Mouse (Mus musculus) brown adipose tissue, adult 24 weeks (tissue): ENCODE measurements around the gene Dnajb3. TPM values are rescaled to one million over a fixed set of nuclear protein-coding genes. Genes with fewer than 3 reads are reported as not detected.
"Not testable (repeated sequence)": the region's sequence is repeated elsewhere in the genome, so short reads cannot be mapped to it uniquely, and the experiment has no call there.

Source experiments
- H3K27ac ChIP-seq: fragments of 200-500 bp; replicated peaks from 2 replicates; pipeline ENCODE4 v1.5.1; 2012; ENCODE audit warnings: low read depth, mild to moderate bottlenecking, low read length
- H3K4me1 ChIP-seq: fragments of 200-500 bp; 2 replicates; pipeline ENCODE4 v1.6.1; 2012; ENCODE audit warnings: low read length, mixed read lengths; ENCODE audit not compliant: control insufficient read depth, insufficient read depth, insufficient read length
- H3K4me3 ChIP-seq: fragments of 200-500 bp; 2 replicates; pipeline ENCODE4 v1.5.1; 2012; ENCODE audit warnings: low read depth, mild to moderate bottlenecking, low read length, moderate library complexity; ENCODE audit not compliant: insufficient read depth
- polyA plus RNA-seq: library from polyadenylated mRNA; stranded (reverse); fragments of >200 nt; gene quantifications from 2 replicates; pipeline ENCODE4 v1.2.4, GENCODE M21; 2012; ENCODE audit not compliant: missing spikeins, insufficient read depth, insufficient read length

Gene Dnajb3
- polyA plus RNA-seq, 1 experiment = 5.0 TPM

- no peak overlapping the region for H3K4me3 ChIP-seq
- no peak overlapping the region for H3K27ac ChIP-seq
These were observed 8.3 kb upstream of the Dnajb3 start for GRCm38 (mm10) chr1:88213766-88214461.

GRCm38 (mm10) chr1:88213061-88213460, 7.5 kb upstream of the Dnajb3 start:
- Histone ChIP-seq H3K27ac (no peak overlapping the region), H3K4me1 (no peaks in the 10 kb centered on the region), H3K4me3 (no peak overlapping the region)

More at GRCm38 (mm10) chr1:88213766-88214461, 8.3 kb upstream of the Dnajb3 start:
- no peaks in the 10 kb centered on the region for H3K4me1 ChIP-seq

DNA sequence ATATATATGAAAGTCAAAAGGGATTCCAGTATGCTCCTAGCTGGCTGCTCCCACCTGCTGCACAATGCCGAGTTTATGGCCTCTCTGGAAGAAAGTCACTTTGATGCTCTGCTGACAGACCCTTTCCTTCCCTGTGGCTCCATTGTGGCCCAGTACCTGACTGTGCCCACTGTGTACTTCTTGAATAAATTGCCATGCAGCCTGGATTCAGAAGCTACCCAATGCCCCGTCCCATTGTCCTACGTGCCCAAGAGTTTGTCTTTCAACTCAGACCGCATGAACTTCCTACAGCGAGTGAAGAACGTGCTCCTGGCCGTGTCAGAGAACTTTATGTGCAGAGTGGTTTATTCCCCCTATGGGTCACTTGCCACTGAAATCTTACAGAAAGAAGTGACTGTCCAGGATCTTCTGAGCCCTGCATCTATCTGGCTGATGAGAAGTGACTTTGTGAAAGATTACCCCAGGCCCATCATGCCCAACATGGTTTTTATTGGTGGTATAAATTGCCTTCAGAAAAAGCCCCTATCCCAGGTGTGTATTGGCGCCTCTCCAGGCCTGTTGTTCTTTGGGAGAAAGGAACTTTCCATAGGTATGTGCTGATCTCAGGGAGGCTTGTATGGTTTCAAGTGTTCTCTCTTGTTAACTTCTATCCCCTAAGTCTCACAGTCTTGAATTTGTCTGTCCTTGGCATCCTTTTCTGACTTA, 6.9 kb upstream of the Dnajb3 start:
- Histone ChIP-seq H3K4me3 (no peak overlapping the region), H3K4me1 (no peaks in the 10 kb centered on the region), H3K27ac (no peak overlapping the region)

GRCm38 (mm10) chr1:88211812-88212211, 6.2 kb upstream of the Dnajb3 start, which contains the start of gene Ugt1a1:
Gene Ugt1a1, plus strand, starts transcription at chr1:88211959.
- H3K27ac ChIP-seq = no peak within 1 kb of the TSS
- H3K4me1 ChIP-seq = no peaks in the 10 kb centered on the region
- no peak within 1 kb of the TSS for H3K4me3 ChIP-seq

DNA sequence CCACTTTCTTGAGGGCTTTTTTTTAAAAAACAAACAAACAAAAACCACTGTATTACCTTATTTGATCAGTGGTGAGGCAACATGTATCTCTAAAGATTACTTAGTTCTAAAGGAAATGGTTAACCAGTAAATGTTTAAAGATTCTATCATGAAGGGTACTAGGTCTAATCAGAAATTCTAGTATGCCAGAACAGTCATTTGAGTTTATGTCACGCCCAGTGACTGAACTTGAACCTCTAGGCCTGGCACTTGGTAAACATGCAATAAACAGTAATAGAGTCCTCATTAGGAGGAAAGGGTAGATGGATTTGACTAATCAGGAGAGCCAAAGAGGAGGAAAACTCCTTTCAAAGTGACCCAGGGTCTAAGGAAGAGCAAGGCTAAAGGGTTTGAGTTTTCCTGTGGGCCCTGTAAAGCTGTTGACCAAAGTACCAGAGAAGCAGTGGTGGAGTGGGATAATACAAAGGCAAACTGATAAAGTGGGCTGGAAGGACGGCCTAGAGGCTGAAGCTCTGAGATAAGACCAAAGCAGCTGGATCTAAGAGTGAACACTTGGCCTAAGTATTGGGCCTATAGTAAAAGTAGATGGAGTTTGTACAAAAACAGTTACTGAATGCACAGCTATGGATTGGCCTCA, 1.4 kb upstream of the Dnajb3 start:
- Histone ChIP-seq H3K4me3 (no peak overlapping the region), H3K27ac (no peak overlapping the region), H3K4me1 (no peaks in the 10 kb centered on the region)

DNA sequence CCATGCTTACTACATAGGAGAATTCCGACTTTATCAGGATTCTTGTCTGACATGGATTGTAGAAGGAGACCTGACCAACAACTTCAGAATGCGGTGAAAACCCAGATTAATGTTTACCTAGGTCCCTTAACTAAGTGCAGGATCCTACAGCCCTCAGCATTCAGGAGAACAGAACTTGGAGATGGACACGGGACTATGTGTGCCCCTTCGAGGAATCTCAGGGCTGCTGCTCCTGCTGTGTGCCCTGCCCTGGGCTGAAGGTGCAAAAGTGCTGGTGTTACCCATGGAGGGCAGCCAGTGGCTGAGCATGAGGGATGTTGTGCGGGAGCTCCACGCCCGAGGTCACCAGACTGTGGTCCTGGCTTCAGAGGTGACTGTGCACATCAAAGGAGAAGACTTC, 5.1 kb downstream of the Dnajb3 start, which contains the start of gene Ugt1a2:
Gene Ugt1a2 (plus strand): TSS at position 146 of the 400 bp plus-strand sequence.
- Histone ChIP-seq H3K27ac (no peak within 1 kb of the TSS), H3K4me1 (no peaks in the 10 kb centered on the region), H3K4me3 (no peak within 1 kb of the TSS)

GRCm38 (mm10) chr1:88199996-88200395, 5.6 kb downstream of the Dnajb3 start:
- no peak overlapping the region for H3K4me3 ChIP-seq
- H3K27ac ChIP-seq = no peak overlapping the region
- H3K4me1 ChIP-seq = no peaks in the 10 kb centered on the region

DNA sequence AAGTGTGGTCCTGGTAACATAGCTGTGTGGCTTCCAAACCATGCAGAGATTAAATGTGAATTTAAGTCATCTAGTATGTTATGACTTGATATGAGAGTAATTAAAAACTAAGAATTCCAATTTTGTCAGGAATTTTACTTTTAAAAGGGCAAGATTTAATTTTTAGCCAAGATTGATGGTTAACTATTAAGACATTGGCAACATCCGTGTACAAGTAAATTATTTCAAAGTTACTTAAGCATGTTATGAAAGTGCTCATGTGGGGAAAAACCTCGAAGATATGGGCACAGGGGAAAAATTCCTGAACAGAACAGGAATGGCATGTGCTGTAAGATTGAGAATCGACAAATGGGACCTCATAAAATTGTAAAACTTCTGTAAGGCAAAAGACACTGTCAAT, 8.1 kb downstream of the Dnajb3 start:
- Histone ChIP-seq H3K4me1 (no peaks in the 10 kb centered on the region), H3K4me3 (no peak overlapping the region), H3K27ac (no peak overlapping the region)

- H3K27ac ChIP-seq = no peak overlapping the region
- no peaks in the 10 kb centered on the region for H3K4me1 ChIP-seq
- H3K4me3 ChIP-seq = no peak overlapping the region
These were observed 9.9 kb downstream of the Dnajb3 start for GRCm38 (mm10) chr1:88195687-88196086.

DNA sequence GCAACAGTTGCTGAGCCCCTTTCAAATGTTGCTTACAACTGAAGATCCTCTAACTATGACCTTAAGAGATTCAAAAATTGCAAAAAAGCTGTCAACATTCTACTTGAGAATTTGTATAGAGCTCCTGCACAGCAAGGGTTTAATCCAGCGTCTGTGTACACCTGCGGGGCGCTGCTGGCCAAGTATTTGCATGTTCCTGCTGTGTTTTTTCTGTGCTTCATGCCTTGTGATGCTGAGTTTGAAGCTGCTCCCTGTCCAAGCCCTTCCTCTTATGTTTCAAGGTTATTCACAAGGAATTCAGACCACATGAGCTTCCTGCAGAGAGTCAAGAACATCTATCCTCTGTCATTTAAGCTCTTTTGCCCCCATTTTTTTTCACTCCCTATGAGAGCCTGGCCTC, 13.4 kb downstream of the Dnajb3 start:
- Histone ChIP-seq H3K27ac (no peak overlapping the region), H3K4me1 (no peaks in the 10 kb centered on the region), H3K4me3 (no peak overlapping the region)

GRCm38 (mm10) chr1:88186325-88186935, 19.2 kb downstream of the Dnajb3 start:
- Histone ChIP-seq H3K27ac (no peak overlapping the region), H3K4me1 (no peaks in the 10 kb centered on the region), H3K4me3 (no peak overlapping the region)

DNA sequence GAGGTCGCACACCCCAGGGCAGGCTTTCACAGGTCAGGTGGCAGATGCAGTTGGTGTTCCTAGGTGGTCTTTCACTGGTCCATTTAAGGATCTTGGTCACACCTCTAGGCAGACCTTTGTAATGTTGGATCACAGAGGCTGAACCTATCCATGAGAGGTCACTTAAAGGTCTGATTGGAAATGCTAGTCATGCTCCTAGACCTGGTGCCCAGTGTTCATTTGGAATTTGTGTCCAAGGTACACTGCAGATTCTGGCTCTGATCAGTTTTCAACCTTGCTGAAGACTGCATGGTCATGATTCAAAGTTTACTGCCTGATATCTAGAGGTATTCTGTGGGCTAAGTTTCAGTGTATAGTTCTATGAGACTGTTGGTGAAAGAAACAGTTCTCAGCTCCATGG, 25.9 kb downstream of the Dnajb3 start:
- H3K27ac ChIP-seq = no peak overlapping the region
- H3K4me3 ChIP-seq = no peak overlapping the region

GRCm38 (mm10) chr1:88172190-88172589, 33.4 kb downstream of the Dnajb3 start:
- H3K4me3 ChIP-seq, H3K27ac ChIP-seq, H3K4me1 ChIP-seq: not testable (repeated sequence)

More for the DNA sequence above, 25.9 kb downstream of the Dnajb3 start:
- no peaks in the 10 kb centered on the region for H3K4me1 ChIP-seq

- no peak within 1 kb of the TSS for H3K4me3 ChIP-seq
These were observed 39.9 kb downstream of the Dnajb3 start, which contains the start of gene Ugt1a5 for GRCm38 (mm10) chr1:88165711-88166110. Gene Ugt1a5, plus strand, starts transcription at chr1:88166012.

GRCm38 (mm10) chr1:88158430-88158829, 47.2 kb downstream of the Dnajb3 start:
- H3K27ac ChIP-seq = no peak overlapping the region
- H3K4me1 ChIP-seq = no peaks in the 10 kb centered on the region
- H3K4me3 ChIP-seq = no peak overlapping the region

More at GRCm38 (mm10) chr1:88165711-88166110, 39.9 kb downstream of the Dnajb3 start, which contains the start of gene Ugt1a5:
- H3K4me1 ChIP-seq = no peaks in the 10 kb centered on the region
- H3K27ac ChIP-seq = no peak within 1 kb of the TSS
